Mouse (Mus musculus) hindbrain, postnatal 0 days (tissue): Measurements from ENCODE around the gene Ash1l. TPM values are rescaled to one million over a fixed set of nuclear protein-coding genes. Genes with fewer than 3 reads are reported as not detected.

Experiments used
- ATAC-seq: fragments of 200-750 bp; cut with Nextera tagmentation; 2 replicates; pipeline ENCODE4 v1.8.0; 2017; ENCODE audit warnings: mild to moderate bottlenecking, moderate TSS enrichment, moderate library complexity
- DNase-seq: peaks from one replicate; pipeline ENCODE4 v3.0.0-alpha.2; 2015; ENCODE audit warnings: low spot score
- H3K27ac ChIP-seq: fragments of 300-500 bp; sonication (generic); 2 replicates; pipeline ENCODE4 v1.5.1; 2014; ENCODE audit warnings: mild to moderate bottlenecking
- H3K27me3 ChIP-seq: fragments of 300-500 bp; sonication (generic); 2 replicates; pipeline ENCODE4 v1.6.1; 2014; ENCODE audit warnings: low read length, mixed read lengths; ENCODE audit not compliant: insufficient read depth
- H3K36me3 ChIP-seq: fragments of 300-500 bp; sonication (generic); 2 replicates; pipeline ENCODE4 v1.6.1; 2014; ENCODE audit warnings: low read length, mixed read lengths; ENCODE audit not compliant: insufficient read depth
- H3K4me1 ChIP-seq: fragments of 300-500 bp; sonication (generic); 2 replicates; pipeline ENCODE4 v1.6.1; 2014; ENCODE audit warnings: antibody characterized with exemption, low read length, mixed read lengths; ENCODE audit not compliant: insufficient read depth
- H3K4me2 ChIP-seq: fragments of 300-500 bp; sonication (generic); 2 replicates; pipeline ENCODE4 v1.6.1; 2014; ENCODE audit warnings: low read depth, mild to moderate bottlenecking, low read length, moderate library complexity, mixed read lengths
- H3K4me3 ChIP-seq: fragments of 300-500 bp; sonication (generic); 2 replicates; pipeline ENCODE4 v1.5.1; 2014; ENCODE audit warnings: low read length
- H3K9ac ChIP-seq: fragments of 300-500 bp; sonication (generic); replicated peaks from 2 replicates; pipeline ENCODE4 v1.6.1; 2014; ENCODE audit warnings: mild to moderate bottlenecking, low read length, moderate library complexity, mixed read lengths
- H3K9me3 ChIP-seq: fragments of 300-500 bp; sonication (generic); 2 replicates; pipeline ENCODE4 v1.6.1; 2016; ENCODE audit warnings: low read length, mixed read lengths
- CTCF ChIP-seq: IDR thresholded peaks from 2 replicates; pipeline ENCODE4 v1.5.1; 2016; ENCODE audit warnings: antibody characterized with exemption, control low read depth, low read depth
- WGBS: fragments of 180-500 bp; shearing (Covaris S2); extraction: QIAGEN DNeasy Blood & Tissue Kit; methylation state at CpG from one replicate; pipeline ENCODE4 v1.1.7; 2014; 5-methylcytosine and 5-hydroxymethylcytosine counted together
- polyA plus RNA-seq: library from polyadenylated mRNA; unstranded; fragments of >200 nt; fragmentation: Nextera tagmentation; extraction: Ambion mirVana; gene quantifications from 2 replicates; pipeline ENCODE4 v1.2.1, GENCODE M21; 2015
- total RNA-seq: library from RNA; depleted of rRNA; stranded (reverse); fragments of >200 nt; gene quantifications from 2 replicates; pipeline ENCODE4 v1.2.3, GENCODE M21; 2014

The Ash1l gene
- total and polyA plus RNA-seq, 2 experiments from 2014 or later = 14.4 to 22.1 TPM

DNA sequence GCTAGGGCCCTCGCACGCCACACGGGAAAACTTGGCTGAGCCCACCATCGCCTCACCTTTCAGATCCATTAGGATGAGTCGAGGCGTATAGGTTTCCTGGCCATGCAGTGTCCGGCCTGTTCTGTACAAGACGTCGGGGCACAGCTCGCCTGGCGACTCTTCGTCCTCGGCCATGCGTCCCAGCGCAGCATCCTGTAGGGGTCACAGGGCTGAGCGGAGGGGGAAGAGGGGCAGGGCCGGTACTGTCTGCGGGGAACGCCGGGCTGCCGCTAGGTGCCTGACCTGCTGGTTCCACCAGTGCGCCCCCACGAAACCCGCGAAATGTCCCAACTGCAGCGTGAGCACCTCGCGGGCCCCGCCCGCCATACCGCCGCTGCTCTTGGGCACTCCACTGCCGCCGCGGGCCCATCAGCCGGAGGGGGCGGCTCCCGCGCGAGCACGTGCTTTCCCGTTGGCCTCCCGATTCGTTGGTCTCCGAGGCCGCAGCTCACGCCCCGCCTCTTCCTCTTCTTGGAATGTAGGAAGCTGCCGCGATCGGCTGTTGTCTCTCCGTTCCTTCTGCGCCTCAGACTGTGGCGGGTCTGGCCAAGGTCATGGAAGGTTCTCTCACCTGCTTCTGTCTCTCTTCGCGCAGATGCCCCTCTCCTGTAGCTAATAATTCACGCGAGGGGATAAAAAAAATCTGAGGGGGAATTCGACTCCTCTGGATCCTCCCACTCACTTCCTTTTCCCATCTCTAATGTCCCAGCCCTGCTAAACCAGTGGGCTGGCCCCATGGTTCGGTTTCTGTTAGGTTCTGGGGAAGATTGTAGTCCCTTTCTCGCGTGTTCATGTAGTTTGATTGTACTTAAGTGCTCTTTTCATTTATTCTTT lies 36.7 kb upstream of the Ash1l start, which contains the start of gene Msto1:
Gene Msto1 (minus strand): TSS at position 489 of the 873 bp plus-strand sequence.
- Histone ChIP-seq H3K9me3 (no peaks in the 10 kb centered on the region), H3K27ac (peak within 1 kb of the TSS; percentile 87), H3K4me1 (peaks cover 6% of the 10 kb centered on the region; the same call in 1 of the 2 replicates), H3K4me2 (peak within 1 kb of the TSS; percentile 88), H3K9ac (peak within 1 kb of the TSS; percentile 58), H3K36me3 (peaks cover 22% of the 10 kb centered on the region), H3K4me3 (peak within 1 kb of the TSS; percentile 69), H3K27me3 (no peaks in the 10 kb centered on the region)
- DNase-seq (peak; percentile 95), ATAC-seq (peak; percentile 98)
- peak; percentile 24; the same call in 1 of the 2 replicates for TF ChIP-seq CTCF
- 3% methylated on average over 49 of the region's 62 CpGs for WGBS

GRCm38 (mm10) chr3:88914384-88914810 lies 36.0 kb upstream of the Ash1l start:
- no peaks in the 10 kb centered on the region for H3K27me3 ChIP-seq
- peak overlapping the region; percentile 69 for H3K4me3 ChIP-seq
- 28% methylated on average over 8 of the region's 8 CpGs for WGBS
- peak overlapping the region; percentile 88 for H3K4me2 ChIP-seq
- DNase-seq (no peak), ATAC-seq (no peak)
- peaks cover 6% of the 10 kb centered on the region; the same call in 1 of the 2 replicates for H3K4me1 ChIP-seq
- no peaks in the 10 kb centered on the region for H3K9me3 ChIP-seq
- peaks cover 18% of the 10 kb centered on the region for H3K36me3 ChIP-seq
- no peak for TF ChIP-seq CTCF
- peak overlapping the region; percentile 58 for H3K9ac ChIP-seq
- H3K27ac ChIP-seq = peak overlapping the region; percentile 87

DNA sequence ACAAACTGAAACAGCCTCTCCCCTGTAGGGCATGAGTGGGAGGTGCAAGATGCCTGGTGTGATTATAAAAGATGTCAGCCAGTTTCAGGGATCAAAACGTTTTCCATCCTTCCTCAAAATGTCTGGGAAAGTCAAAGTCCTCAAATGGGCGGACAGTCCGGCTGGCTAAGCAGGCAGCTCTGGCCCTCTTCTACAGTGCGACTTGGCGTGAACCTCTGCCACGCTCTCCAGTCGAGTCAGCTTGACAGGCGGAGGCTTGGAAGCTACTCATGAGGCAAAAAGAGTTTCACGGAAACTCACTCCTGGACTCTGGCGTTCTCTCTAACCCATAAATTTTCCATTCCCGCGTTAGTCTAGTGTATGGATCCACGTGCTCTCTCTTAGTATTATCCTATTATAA lies 31.4 kb upstream of the Ash1l start:
- no peaks in the 10 kb centered on the region for H3K27me3 ChIP-seq

DNA sequence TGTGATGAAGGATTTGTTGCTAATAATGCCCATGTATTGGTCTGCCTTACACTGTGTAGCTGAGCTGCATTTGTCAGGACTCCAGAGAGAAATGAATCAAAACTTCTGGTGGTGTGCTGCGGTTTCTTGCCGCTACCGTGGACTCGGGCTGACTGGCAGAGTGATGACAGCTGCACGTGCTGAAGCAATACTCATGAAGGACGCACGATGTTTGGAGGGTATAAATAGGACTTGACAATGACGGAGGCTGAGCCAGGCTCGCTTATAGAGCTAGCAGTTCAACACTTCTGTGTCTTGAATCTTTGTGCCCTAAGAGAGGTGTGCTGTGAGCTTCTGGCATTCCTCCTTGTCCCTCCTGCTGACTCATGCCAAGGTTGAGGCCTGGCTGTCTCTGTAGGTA lies 29.0 kb upstream of the Ash1l start:
- no peak for TF ChIP-seq CTCF
- 95% methylated on average over 9 of the region's 9 CpGs for WGBS
- H3K4me2 ChIP-seq = no peak overlapping the region
- H3K36me3 ChIP-seq = peaks cover 47% of the 10 kb centered on the region
- DNase-seq = no peak
- H3K27me3 ChIP-seq = no peaks in the 10 kb centered on the region
- no peak overlapping the region for H3K27ac ChIP-seq
- ATAC-seq = no peak
- H3K4me1 ChIP-seq = no peaks in the 10 kb centered on the region
- no peak overlapping the region for H3K9ac ChIP-seq
- H3K9me3 ChIP-seq = no peaks in the 10 kb centered on the region
- no peak overlapping the region for H3K4me3 ChIP-seq

More for the DNA sequence above, 31.4 kb upstream of the Ash1l start:
- no peak overlapping the region for H3K9ac ChIP-seq
- DNase-seq (no peak), ATAC-seq (no peak)
- no peak overlapping the region for H3K4me2 ChIP-seq
- no peak overlapping the region for H3K27ac ChIP-seq
- no peak for TF ChIP-seq CTCF
- H3K4me3 ChIP-seq = no peak overlapping the region
- H3K4me1 ChIP-seq = no peaks in the 10 kb centered on the region
- 73% methylated on average over 13 of the region's 13 CpGs for WGBS
- H3K36me3 ChIP-seq = peaks cover 30% of the 10 kb centered on the region; the same call in 1 of the 2 replicates
- H3K9me3 ChIP-seq = no peaks in the 10 kb centered on the region

DNA sequence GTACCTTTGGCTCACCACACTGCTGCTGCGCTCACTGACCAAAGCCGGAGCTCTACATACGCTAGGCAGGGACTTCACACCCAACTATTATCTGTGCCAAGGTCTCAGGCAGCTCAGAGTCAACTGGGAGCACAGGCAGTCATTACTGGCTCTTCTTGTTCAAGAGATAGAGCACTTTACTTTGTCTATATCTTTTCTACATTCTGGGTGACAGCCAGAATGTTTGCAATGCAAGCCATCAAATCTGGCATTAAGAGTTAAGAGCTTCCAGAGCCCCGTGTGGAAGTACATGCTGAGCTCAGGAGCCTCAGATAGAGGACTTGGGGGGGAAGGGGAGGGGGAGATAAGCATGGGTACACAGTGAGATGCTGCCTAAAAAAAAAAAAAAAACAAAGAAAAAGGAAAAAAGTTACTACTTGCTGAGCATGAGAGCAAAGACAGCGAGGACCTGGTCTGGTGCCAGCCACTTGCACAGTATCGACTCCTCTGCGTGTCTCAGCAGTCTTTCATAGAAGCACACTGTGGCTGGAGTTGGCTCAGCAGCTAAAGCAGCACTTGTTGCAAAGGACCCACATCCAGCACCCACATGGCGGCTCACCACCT lies 26.3 kb upstream of the Ash1l start:
- ATAC-seq = no peak
- no peaks in the 10 kb centered on the region for H3K4me1 ChIP-seq
- TF ChIP-seq CTCF = no peak

GRCm38 (mm10) chr3:88925651-88926050 lies 24.8 kb upstream of the Ash1l start:
- no peak overlapping the region for H3K4me3 ChIP-seq
- H3K9ac ChIP-seq = no peak overlapping the region
- peaks cover 83% of the 10 kb centered on the region for H3K36me3 ChIP-seq
- H3K9me3 ChIP-seq = no peaks in the 10 kb centered on the region
- no peak for DNase-seq
- H3K4me1 ChIP-seq = no peaks in the 10 kb centered on the region
- 98% methylated on average over 2 of the region's 2 CpGs for WGBS
- no peak for ATAC-seq
- H3K27me3 ChIP-seq = no peaks in the 10 kb centered on the region
- no peak for TF ChIP-seq CTCF
- no peak overlapping the region for H3K4me2 ChIP-seq
- no peak overlapping the region for H3K27ac ChIP-seq

More for the DNA sequence above, 26.3 kb upstream of the Ash1l start:
- Histone ChIP-seq H3K36me3 (peaks cover 72% of the 10 kb centered on the region), H3K27ac (no peak overlapping the region), H3K4me2 (no peak overlapping the region), H3K9me3 (no peaks in the 10 kb centered on the region), H3K9ac (no peak overlapping the region), H3K27me3 (no peaks in the 10 kb centered on the region), H3K4me3 (no peak overlapping the region)
- no peak for DNase-seq
- WGBS = 82% methylated on average over 8 of the region's 8 CpGs
